Mouse (Mus musculus): ENCODE measurements around the gene Bicc1.

DNA sequence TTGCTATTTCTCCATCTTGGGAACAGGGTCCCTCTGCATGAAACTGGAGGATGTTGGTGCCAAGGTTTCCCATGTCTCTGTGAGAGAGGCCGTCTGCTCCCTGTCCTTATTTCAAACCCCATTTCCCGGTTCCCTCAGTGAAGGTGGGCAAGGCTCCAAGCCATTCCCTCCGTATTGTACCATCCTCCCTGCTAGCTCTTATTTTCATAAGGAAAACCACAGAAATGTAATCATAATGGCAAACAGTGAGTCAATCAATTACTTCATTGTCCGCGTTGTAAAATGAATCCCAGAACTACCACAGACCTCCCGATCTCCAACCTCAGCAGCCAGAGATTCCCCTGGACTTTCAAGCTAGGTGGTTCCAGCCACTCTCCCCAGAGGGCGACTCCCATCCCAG lies 25.6 kb upstream of the Bicc1 start:
- no peak for TF ChIP-seq CTCF (IDR thresholded peaks at IDR 0.05; ENCODE audit: low read depth)
- no peak for TF ChIP-seq EP300 (IDR thresholded peaks at IDR 0.05; ENCODE audit: low read depth)
